Mouse (Mus musculus) inflammation-experienced regulatory T-cells, adult 6 months (primary cell): Measurements from ENCODE around the gene Odf3l1. TPM values are rescaled to one million over a fixed set of nuclear protein-coding genes. Genes with fewer than 3 reads are reported as not detected.
"Not testable (repeated sequence)": the region's sequence is repeated elsewhere in the genome, so short reads cannot be mapped to it uniquely, and the experiment has no call there.

ENCODE experiments used
- ATAC-seq: one replicate; pipeline ENCODE4 v1.8.0; 2017
- polyA plus RNA-seq, 3 experiments: library from polyadenylated mRNA; unstranded; fragments of 100-300 nt; shearing (Covaris generic); gene quantifications; one replicate each; pipeline ENCODE4 v1.2.1; 2017

Odf3l1 gene
- polyA plus RNA-seq = not detected

- no peak for ATAC-seq
Observed at GRCm38 (mm10) chr9:56864216-56864729, at the start of gene Odf3l1. Gene Odf3l1, minus strand, starts transcription at chr9:56864679.

- ATAC-seq = no peak
Observed at GRCm38 (mm10) chr9:56913991-56914390, 49.5 kb upstream of the Odf3l1 start.

GRCm38 (mm10) chr9:56911017-56911416, 46.5 kb upstream of the Odf3l1 start:
- no peak for ATAC-seq

- not testable (repeated sequence) for ATAC-seq
Observed at GRCm38 (mm10) chr9:56909991-56910390, 45.5 kb upstream of the Odf3l1 start.

- ATAC-seq = no peak
Observed at GRCm38 (mm10) chr9:56907549-56907948, 43.1 kb upstream of the Odf3l1 start.

GRCm38 (mm10) chr9:56903662-56904061, 39.2 kb upstream of the Odf3l1 start:
- ATAC-seq = no peak

- ATAC-seq = no peak
Observed at GRCm38 (mm10) chr9:56901187-56901586, 36.7 kb upstream of the Odf3l1 start.

- no peak for ATAC-seq
Observed at GRCm38 (mm10) chr9:56900571-56900970, 36.1 kb upstream of the Odf3l1 start.

GRCm38 (mm10) chr9:56900060-56900459, 35.6 kb upstream of the Odf3l1 start:
- ATAC-seq = no peak

- ATAC-seq = no peak
Observed at GRCm38 (mm10) chr9:56899409-56899808, 34.9 kb upstream of the Odf3l1 start.

GRCm38 (mm10) chr9:56896779-56897178, 32.3 kb upstream of the Odf3l1 start:
- no peak for ATAC-seq

GRCm38 (mm10) chr9:56894006-56894405, 29.5 kb upstream of the Odf3l1 start:
- no peak for ATAC-seq

- no peak for ATAC-seq
Observed at GRCm38 (mm10) chr9:56893313-56893712, 28.8 kb upstream of the Odf3l1 start.

GRCm38 (mm10) chr9:56892111-56892510, 27.6 kb upstream of the Odf3l1 start:
- no peak for ATAC-seq

- no peak for ATAC-seq
Observed at GRCm38 (mm10) chr9:56891517-56892011, 27.1 kb upstream of the Odf3l1 start.

- no peak for ATAC-seq
Observed at GRCm38 (mm10) chr9:56890522-56891250, 26.2 kb upstream of the Odf3l1 start.

GRCm38 (mm10) chr9:56889817-56890216, 25.3 kb upstream of the Odf3l1 start:
- no peak for ATAC-seq

- ATAC-seq = no peak
Observed at GRCm38 (mm10) chr9:56887581-56887980, 23.1 kb upstream of the Odf3l1 start.

- ATAC-seq = no peak
Observed at GRCm38 (mm10) chr9:56886601-56887000, 22.1 kb upstream of the Odf3l1 start.

GRCm38 (mm10) chr9:56886113-56886512, 21.6 kb upstream of the Odf3l1 start:
- ATAC-seq = no peak

- no peak for ATAC-seq
Observed at GRCm38 (mm10) chr9:56884328-56884727, 19.8 kb upstream of the Odf3l1 start.

GRCm38 (mm10) chr9:56883470-56883869, 19.0 kb upstream of the Odf3l1 start:
- no peak for ATAC-seq

GRCm38 (mm10) chr9:56882818-56883217, 18.3 kb upstream of the Odf3l1 start:
- no peak for ATAC-seq

GRCm38 (mm10) chr9:56882283-56882682, 17.8 kb upstream of the Odf3l1 start:
- ATAC-seq = no peak
